Comparison of ENCODE assay signal across 15 mouse cellular contexts in the genomic region with DNA sequence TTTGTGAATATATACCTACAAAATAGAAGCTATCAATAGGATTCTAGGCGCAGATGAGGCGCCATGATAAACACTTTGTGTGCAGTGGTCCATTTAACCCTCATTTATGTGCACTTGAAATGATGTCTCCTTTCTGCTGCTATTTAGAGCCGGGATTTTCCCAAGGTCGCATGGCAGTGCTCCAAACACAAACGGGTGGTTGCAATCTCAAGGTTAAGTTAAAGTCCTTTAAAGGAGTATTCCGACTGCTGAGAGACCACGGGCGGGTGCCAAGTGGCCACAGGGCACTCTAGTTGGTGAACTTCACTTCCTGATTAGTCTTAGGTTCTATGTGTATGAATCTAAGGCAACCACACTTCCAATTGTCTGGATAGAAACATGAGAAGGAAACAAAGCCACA.
A peak's percentile ranks its signal among the peaks of the same experiment; 100 is the strongest.
DNase-seq lines count a peak whose midpoint lies in the region; ATAC-seq lines count a peak whose summit lies in the region.
"Had no signal": no experiment of that assay in that cellular context is flagged by ENCODE, and none has a peak within 500 bp of the region (broad histone marks: within the 10 kb centered on the region; RNA-seq: fewer than 3 reads in every experiment).

No protein-coding gene starts in this region.

- WGBS in heart, embryonic 13.5 days = 47% methylated on average over 8 of the region's 8 CpGs

- peaks cover 23% of the 10 kb centered on the region for H3K4me1 ChIP-seq in heart, embryonic 13.5 days
- H3K4me1 ChIP-seq: embryonic facial prominence, embryonic 15.5 days; hindbrain, embryonic 12.5 days; midbrain, embryonic 10.5 days; neural tube, embryonic 13.5 days had no signal

- no peak overlapping the region for H3K4me3 ChIP-seq in heart, embryonic 13.5 days
- H3K4me3 ChIP-seq: embryonic facial prominence, embryonic 15.5 days; hindbrain, embryonic 12.5 days; midbrain, embryonic 10.5 days; neural tube, embryonic 13.5 days had no signal

- ATAC-seq in heart, embryonic 13.5 days (ENCODE audit: extremely low read depth, insufficient number of reproducible peaks, low FRiP score, low TSS enrichment) = no peak
- no peak for ATAC-seq in cerebellum, adult (ENCODE audit: insufficient number of reproducible peaks, low FRiP score, low TSS enrichment)
- no peak for ATAC-seq in granulocyte monocyte progenitor cell, adult 5-6 weeks (replicated peaks; ENCODE audit: poor library complexity, severe bottlenecking)

- intact Hi-C loops in heart, postnatal 25 days (cut with DNase I) = loop anchor here (10.0 kb wide), 1 partner anchor 304 kb away; no protein-coding TSS in a partner anchor

- H3K9me3 ChIP-seq in heart, embryonic 13.5 days = no peaks in the 10 kb centered on the region
- H3K9me3 ChIP-seq: embryonic facial prominence, embryonic 15.5 days; hindbrain, embryonic 12.5 days; midbrain, embryonic 10.5 days; neural tube, embryonic 13.5 days had no signal

- H3K4me2 ChIP-seq in heart, embryonic 13.5 days = no peak overlapping the region
- H3K4me2 ChIP-seq: embryonic facial prominence, embryonic 15.5 days; hindbrain, embryonic 12.5 days; neural tube, embryonic 13.5 days had no signal

- peak; percentile 91 for DNase-seq in heart, adult 11 months
- no peak for DNase-seq in heart, postnatal 25 days (ENCODE audit: low spot score)
- DNase-seq in ZHBTc4 (ENCODE audit: low read depth, low spot score) = peak; percentile 10
- peak; percentile 58 to 67 for DNase-seq in kidney, postnatal 25 days
- no peak for DNase-seq in right cerebral cortex, postnatal 25 days
- DNase-seq: cerebellum, adult 9-11 months; lung, adult 18-20 months; right cerebral cortex, postnatal 14 days had no signal

- H3K27ac ChIP-seq in heart, embryonic 13.5 days (replicated peaks) = peak overlapping the region; percentile 43
- H3K27ac ChIP-seq: embryonic facial prominence, embryonic 15.5 days; hindbrain, embryonic 12.5 days; midbrain, embryonic 10.5 days; neural tube, embryonic 13.5 days had no signal

- no peak overlapping the region for H3K9ac ChIP-seq in heart, embryonic 13.5 days
- H3K9ac ChIP-seq: embryonic facial prominence, embryonic 15.5 days; hindbrain, embryonic 12.5 days; neural tube, embryonic 13.5 days had no signal

- H3K27me3 ChIP-seq in heart, embryonic 13.5 days (replicated peaks) = no peaks in the 10 kb centered on the region
- H3K27me3 ChIP-seq: embryonic facial prominence, embryonic 15.5 days; hindbrain, embryonic 12.5 days; neural tube, embryonic 13.5 days had no signal

- H3K36me3 ChIP-seq in heart, embryonic 13.5 days = no peaks in the 10 kb centered on the region
- H3K36me3 ChIP-seq: embryonic facial prominence, embryonic 15.5 days; hindbrain, embryonic 12.5 days; midbrain, embryonic 10.5 days; neural tube, embryonic 13.5 days had no signal

Comparison
In these comparisons a context has a peak if more than half of its experiments do, and no peak if none do; other contexts are left out.
1. DNase-seq: peak in heart, adult 11 months (single experiment), ZHBTc4 (single experiment) and kidney, postnatal 25 days (2 of 2); none in heart, postnatal 25 days (single experiment) and right cerebral cortex, postnatal 25 days (single experiment).